Mouse (Mus musculus): Measurements from ENCODE around the gene Pou2af1.

Gene Pou2af1

GRCm38 (mm10) chr9:51213023-51213728 lies at the start of gene Pou2af1:
TSS of gene Pou2af1 (plus strand) at chr9:51213708.
- peak; percentile 23 to 50 for DNase-seq

GRCm38 (mm10) chr9:51163989-51164388 lies 49.5 kb upstream of the Pou2af1 start:
- DNase-seq: no peak

GRCm38 (mm10) chr9:51165312-51166180 lies 48.0 kb upstream of the Pou2af1 start, which contains the start of gene Gm32742:
TSS of gene Gm32742 (minus strand) at chr9:51165517.
- no peak for DNase-seq

- peak; percentile 71 to 88 for DNase-seq
Observed at GRCm38 (mm10) chr9:51167954-51168353, 45.6 kb upstream of the Pou2af1 start.

GRCm38 (mm10) chr9:51168698-51169097 lies 44.8 kb upstream of the Pou2af1 start:
- DNase-seq: peak; percentile 43 to 76

GRCm38 (mm10) chr9:51169133-51169532 lies 44.4 kb upstream of the Pou2af1 start:
- DNase-seq: peak in 1 of 2 experiments; percentile 15

GRCm38 (mm10) chr9:51170298-51170697 lies 43.2 kb upstream of the Pou2af1 start:
- no peak for DNase-seq

- DNase-seq: peak; percentile 48 to 55
Observed at GRCm38 (mm10) chr9:51174890-51175464, 38.5 kb upstream of the Pou2af1 start.

GRCm38 (mm10) chr9:51175722-51176121 lies 37.8 kb upstream of the Pou2af1 start:
- DNase-seq: no peak

GRCm38 (mm10) chr9:51178297-51178696 lies 35.2 kb upstream of the Pou2af1 start:
- DNase-seq: no peak

- DNase-seq: peak; percentile 54 to 77
Observed at GRCm38 (mm10) chr9:51180621-51181020, 32.9 kb upstream of the Pou2af1 start.

- DNase-seq: no peak
Observed at GRCm38 (mm10) chr9:51182716-51183710, 30.5 kb upstream of the Pou2af1 start.

- no peak for DNase-seq
Observed at GRCm38 (mm10) chr9:51185386-51185785, 28.1 kb upstream of the Pou2af1 start.

- DNase-seq: no peak
Observed at GRCm38 (mm10) chr9:51185871-51186270, 27.6 kb upstream of the Pou2af1 start.

GRCm38 (mm10) chr9:51190655-51191054 lies 22.9 kb upstream of the Pou2af1 start:
- DNase-seq: peak in 1 of 2 experiments; percentile 35

- DNase-seq: no peak
Observed at GRCm38 (mm10) chr9:51194790-51195189, 18.7 kb upstream of the Pou2af1 start.

- no peak for DNase-seq
Observed at GRCm38 (mm10) chr9:51208974-51209332, 4.6 kb upstream of the Pou2af1 start.

GRCm38 (mm10) chr9:51211191-51211590 lies 2.3 kb upstream of the Pou2af1 start:
- DNase-seq: no peak

GRCm38 (mm10) chr9:51213729-51214237 lies 275 bp downstream of the Pou2af1 start:
- DNase-seq: no peak

- no peak for DNase-seq
Observed at GRCm38 (mm10) chr9:51215311-51215710, 1.8 kb downstream of the Pou2af1 start.

GRCm38 (mm10) chr9:51215949-51216348 lies 2.4 kb downstream of the Pou2af1 start:
- DNase-seq: no peak

- no peak for DNase-seq
Observed at GRCm38 (mm10) chr9:51225636-51226166, 12.2 kb downstream of the Pou2af1 start.
